Mouse (Mus musculus): ENCODE measurements at regions not wholly inside any gene's neighbourhood (a gene's known extent, or its start where the extent isn't known, plus 50 kb on each side); places are given as distances from the start of the nearest gene placed in this dataset.

DNA sequence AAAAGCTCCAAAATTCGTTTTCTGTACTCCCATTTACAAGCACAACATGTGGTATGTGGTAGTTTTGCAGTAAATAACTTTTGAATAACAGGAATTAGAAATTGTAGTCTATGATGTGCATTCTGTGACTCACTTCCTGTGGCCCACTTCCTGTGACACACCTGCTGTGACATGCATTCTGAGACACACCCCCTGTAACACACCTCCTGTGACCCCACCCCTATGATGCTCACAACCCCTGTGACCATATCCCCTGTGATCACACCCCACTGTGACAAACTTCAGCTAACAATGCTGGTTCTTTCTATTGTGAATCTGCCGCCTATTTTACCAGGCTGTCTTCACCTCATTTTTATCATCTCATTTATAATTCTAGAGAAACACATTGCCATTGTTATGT is 536.9 kb upstream of the Zfp462 start:
- no peak for DNase-seq (ENCODE audit: low spot score in 2 of 2)

DNA sequence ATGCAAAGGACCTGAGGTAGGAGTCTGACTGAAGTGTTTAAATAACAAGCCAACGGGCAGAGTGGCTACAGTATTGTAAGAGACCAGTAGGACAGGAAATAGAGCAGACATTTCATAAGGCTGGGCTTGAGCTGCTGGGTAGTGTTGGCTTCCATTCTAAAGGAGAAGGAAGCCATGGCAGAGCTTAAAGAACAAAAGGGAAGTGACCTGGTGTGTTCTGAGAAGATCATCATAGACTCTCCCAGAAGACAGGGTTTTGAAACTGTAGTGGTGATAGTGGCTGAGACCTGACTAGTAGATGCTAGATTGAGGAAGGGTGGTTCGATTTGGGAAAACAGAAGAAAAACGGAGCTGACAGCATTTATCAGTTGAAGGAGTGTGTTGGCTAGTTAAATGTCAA is 514.1 kb upstream of the Zfp462 start:
- no peak for DNase-seq (ENCODE audit: low spot score in 2 of 2)

DNA sequence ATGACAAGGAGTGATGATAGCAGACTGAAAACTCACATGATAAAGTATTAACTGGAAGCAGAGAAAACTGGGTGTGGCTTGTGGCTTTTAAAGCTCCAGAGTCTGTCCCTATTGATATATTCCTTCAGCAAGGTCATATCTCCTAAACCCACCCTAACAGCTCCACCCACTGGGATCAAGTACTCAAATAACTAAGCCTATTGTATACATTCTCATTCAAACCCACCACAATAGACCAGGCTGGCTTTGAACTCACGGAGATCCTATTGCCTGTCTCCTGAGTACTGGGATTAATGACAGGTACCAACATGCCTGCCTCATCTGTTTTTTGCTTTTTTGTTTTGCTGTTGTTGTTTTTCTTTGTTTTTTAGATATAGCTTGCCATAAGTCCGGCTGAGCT is 484.3 kb upstream of the Zfp462 start:
- DNase-seq (ENCODE audit: low spot score in 2 of 2), result no peak

DNA sequence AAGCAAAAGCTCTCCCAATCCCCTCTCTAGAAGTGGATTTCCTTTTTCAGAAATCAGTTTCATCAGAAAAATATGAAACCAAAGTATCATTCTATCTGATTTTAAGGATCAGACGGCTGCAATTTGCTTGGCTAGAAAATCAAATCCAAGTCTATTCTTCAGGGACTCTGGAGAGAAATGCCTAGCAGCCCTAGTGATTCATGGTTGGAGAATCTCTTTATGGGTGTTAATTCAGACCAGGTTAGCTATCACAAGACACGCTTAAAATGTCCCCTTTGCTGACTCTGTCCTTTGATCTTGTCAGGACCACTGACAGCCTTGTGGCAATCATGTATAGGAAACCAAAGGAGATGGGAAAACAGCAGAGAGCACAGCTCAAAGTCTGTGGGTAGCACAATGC is 475.7 kb upstream of the Zfp462 start:
- DNase-seq (ENCODE audit: low spot score in 2 of 2), result no peak

DNA sequence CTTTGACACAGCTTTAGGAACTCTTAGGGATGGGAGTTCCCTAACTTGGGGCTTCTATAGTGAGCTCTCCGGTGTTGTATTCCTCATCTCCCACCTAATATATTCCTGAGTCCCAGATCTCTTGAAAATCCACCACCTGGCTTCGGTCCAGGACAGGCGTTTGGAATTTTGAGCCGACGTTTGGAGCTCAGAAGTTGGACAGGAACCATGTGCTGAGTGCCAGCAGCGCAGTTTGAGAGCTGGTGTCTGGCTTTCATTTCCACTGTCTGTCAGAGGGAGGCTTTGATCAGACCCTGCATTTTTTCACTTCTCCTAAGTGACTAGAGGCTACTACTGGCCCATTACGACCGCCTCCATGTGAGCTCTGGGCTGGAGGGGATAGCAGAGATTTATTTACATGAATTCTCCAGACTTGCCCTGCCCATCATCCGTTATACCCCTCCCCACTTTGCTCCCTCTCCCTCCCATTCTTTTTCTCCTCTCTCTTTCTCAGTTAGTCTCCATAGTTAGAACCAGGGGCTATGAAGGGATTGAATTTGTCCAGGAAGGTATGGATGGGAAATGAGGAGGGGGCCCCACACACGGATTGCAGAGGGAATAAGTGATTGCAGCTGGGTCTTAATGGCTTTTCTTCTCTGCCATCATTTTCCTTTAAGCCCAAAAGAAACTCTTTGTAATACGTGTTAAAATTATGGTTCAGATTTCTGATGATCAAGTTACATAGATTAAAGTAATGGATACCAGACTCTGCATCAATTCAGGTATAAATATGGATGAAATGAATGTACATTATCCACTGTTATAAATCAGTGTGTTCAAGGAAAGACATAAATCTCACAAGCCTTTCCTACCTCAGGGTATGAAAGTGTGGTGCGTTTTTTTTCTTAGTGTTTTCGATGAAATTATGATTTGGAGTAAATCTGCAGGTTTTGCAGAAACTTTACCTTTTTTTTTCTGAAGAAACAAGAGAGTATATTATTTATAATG is 474.5 kb upstream of the Zfp462 start:
- DNase-seq (ENCODE audit: low spot score in 2 of 2), result no peak

DNA sequence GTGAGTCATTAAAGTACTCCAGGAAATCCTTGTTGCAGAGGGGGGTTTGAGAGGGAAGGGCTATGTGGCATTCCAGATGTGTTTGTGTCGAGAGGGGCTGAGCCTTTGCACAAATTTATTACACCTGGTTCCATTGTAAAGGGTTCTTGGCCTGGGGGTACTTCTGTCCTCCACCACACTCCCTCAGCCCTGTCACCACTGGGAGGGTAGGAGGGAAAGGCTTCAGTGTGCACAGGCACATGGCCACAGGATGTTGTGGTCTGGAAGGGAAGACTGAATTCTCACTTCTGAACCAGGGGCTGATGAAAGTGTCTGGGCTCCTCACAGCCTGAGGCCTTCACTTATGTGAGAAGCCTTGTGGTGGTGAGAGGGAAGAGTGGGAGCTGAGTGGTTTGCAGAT is 473.8 kb upstream of the Zfp462 start:
- DNase-seq (ENCODE audit: low spot score in 2 of 2), result no peak

DNA sequence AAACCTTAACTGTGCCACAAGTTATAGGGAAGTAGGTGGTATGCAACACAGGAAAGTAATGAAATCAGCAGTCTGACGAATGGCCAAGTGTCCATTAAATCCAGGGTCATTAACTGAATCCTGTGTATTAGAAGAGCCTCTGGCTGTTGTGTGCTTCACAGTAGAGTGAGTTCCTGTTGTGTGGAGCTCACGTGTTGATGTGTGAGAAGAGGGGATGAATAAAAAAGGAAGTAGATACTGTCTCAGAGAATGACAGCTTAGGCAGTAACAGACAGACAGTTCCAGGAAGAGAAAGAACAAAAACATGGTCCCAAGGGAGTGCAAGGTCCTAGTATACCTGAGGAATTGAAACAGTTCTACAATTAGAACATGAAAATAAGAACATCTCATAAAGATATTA is 463.1 kb upstream of the Zfp462 start:
- DNase-seq (ENCODE audit: low spot score in 2 of 2), result no peak

DNA sequence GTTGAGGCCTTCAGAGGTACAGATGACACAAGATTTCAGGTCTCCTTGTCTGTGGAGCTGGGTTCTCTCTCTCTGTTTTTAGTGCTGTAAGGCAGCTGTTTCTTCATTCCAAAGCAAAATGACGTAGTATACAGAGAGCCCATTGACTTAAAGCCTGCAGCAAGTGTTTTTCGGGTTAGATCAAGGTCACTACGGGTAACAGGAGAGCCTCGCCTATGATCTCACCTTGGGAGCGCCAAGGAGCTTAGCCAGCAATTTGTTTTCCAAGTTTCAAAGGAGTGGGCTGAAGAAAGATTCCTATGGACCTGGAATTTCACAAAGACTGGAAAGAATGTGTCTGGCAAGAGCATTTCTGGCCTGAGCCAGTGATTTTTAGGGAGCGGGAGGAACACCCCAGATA is 451.8 kb upstream of the Zfp462 start:
- peak in 1 of 2 experiments; percentile 8 for DNase-seq (ENCODE audit: low spot score in 2 of 2)

DNA sequence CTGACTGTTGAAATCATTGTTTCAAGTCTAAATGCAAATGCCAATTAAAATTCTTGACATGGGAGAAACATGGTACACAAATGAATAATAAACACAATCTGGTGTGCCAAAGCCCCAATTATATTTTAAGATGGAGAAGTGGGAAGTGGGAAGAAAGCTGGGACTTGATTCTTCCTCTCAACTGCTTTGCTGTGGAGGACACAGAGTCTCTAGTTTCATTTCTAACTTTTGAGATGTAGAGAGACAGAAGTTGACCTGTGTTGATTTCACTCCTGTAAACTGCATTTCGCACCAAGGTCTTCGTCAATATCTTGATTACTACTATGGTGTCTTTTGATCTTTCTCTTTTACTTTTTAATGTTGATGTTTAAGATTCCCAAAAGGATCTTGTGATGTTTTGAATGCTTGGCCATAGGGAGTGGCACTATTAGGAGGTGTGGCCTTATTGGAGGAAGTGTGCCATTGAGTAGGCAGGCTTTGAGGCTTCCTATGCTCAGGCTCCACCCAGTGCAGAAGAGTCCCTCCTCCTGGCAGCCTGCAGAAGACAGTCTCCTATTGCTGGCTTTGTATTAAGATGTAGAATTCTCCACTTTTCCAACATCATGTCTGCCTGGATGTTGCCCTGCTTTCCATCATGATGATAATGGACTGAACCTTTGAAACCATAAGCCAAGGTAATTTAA is 447.4 kb upstream of the Zfp462 start:
- no peak for DNase-seq (ENCODE audit: low spot score in 2 of 2)

DNA sequence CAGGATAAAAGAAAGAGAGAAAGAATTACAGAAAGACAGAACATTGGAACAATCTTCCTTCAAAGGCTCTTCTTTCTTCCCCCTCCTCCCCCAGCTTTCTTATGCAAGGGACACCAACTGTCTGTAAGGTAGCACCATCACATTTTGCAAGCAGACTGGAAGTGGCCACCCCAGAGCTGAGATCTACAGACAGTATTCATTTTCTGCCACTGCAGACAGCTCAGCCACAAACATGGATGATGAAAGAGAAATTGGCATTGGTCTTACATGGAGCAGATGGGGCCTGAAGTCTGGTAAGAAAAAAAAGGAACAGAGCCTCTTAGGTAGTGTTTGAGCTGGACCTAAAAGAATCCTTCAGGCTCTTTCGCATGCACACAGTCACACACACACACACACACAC is 428.9 kb upstream of the Zfp462 start:
- no peak for DNase-seq (ENCODE audit: low spot score in 2 of 2)

DNA sequence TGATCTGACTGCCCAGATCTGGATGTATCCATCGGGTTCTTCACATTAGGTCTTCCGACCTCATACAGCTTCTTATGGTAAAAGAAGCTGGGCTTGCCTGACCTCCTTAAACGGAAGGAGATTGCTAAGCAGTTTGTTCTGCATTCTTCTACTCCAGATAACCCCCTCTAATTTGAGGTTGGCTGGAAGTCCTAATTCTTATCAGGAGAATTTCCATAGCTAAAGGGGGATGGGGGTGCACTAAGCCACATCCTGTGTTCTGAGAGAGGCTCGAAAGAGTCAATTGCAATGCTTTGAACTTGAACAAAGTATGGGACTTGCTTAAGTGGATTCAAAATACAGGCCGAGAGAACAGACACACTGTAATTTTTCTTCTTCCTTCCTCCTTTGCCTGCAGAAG is 421.6 kb upstream of the Zfp462 start:
- no peak for DNase-seq (ENCODE audit: low spot score in 2 of 2)

DNA sequence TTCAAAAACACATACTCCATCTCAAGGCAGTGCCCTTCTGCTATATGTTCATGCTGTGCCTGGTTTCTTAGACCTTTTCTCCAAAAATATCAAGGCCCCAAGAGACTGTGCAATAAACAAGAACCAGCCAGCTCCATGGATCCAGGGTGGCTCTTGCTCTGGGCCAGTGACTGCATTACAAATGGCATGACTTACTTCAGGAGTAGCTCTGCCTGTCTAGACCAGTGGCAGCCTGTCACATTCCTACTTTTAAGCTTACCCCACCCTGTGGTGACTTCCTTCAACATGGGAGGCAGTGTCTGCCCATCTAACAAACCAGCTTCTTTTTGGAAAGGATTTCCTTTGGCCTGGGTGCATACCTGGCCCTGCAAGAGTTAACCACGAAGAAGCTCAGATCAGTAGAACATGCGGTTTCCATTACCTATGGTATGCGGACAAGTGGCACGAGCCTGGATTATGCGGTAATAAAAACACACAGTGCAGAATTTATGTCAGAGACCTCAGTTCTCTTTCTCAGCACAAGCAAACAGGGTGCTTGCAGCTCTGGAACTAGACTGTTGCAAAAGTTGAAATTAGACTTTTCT is 418.8 kb upstream of the Zfp462 start:
- no peak for DNase-seq (ENCODE audit: low spot score in 2 of 2)

DNA sequence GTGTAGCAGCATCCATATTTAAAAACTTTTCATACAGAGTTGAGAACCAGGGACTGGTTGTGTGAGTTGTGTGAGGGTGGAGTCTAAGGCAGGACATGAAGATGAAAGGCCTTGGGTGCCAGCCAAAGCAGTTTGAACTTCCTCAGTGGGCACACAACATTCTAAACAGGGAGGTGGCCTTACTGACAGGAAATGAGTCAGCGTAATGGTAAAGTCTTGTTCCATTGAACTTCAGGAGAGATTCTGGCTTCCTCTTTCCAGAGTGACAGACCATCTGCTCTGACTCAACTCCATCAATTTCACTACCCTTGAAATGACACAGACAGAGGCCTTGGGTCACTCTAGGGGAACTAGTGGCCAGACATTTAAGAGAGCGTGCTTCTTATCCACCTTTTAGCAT is 417.2 kb upstream of the Zfp462 start:
- DNase-seq (ENCODE audit: low spot score in 2 of 2), result peak in 1 of 2 experiments; percentile 18

DNA sequence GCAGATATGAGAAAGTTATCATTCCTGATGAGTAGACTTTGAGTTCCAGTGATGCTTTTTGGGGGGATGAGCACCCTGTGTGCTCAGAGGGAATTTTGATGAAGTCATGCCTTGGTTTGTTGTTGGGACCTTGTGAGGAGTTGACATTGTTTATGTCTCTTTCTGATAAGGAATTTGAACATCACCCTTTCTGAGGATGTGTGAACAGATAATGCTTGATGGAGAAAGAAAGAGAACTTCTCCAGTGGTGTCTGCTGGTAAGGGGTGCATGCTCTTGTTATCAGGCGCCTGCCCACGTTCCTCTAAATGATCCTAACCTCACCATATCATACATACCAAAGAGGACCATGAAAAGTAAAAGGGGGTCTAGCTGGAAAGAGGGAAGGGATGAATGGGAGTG is 413.1 kb upstream of the Zfp462 start:
- no peak for DNase-seq (ENCODE audit: low spot score in 2 of 2)

DNA sequence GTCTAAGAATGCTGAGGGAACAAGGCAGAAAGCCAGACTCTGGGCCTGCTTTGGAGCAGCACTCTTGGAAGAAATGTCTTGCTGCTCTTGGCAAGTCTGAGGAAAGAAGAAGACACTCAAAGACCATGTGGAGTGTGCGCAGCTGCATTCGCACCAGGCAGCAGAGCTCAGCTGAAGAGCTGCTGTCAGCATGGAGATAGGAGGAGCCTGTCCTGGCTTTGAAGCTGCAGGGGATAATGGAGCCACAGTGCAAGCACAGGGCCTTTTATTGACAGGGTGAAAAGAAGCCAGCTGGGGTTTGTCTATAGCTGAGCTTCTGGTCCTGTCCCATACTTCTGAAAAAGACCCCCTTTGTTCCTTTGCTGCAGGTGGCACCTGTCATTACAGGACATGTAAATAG is 411.0 kb upstream of the Zfp462 start:
- DNase-seq (ENCODE audit: low spot score in 2 of 2), result no peak

DNA sequence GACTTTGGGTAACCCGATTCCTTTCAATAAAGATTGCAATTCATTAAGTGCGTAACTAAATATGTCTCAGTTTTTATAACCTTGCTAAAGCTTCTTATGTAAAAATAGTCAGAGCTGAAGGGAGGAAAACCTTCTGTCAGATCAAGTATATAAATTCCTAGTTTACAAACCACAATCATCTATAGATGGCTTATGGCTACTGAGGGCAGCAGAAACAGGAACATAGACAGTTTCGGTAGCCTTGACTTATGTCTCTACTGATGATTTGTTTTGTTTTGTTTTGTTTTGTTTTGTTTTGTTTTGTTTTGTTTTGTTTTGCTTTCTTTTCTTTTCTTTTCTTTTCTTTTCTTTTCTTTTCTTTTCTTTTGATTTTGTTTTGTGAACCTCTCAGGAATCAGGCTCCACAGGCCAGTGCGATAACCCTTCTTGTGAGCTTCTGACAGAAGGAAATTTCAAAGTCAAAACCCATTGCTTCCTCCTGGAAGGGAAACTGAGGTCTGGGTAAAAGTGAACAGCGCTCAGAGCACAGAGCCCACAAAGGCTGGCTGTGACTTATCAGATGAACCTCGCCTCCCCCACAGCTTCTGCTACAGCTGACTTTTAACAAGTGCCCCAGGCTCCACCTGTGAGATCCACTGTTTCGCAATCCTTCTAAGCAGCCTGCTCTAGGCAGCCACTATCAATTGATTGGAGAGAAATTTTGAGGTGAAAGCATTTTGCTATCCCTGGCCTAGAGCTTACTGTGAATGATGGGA is 391.8 kb upstream of the Zfp462 start:
- no peak for DNase-seq (ENCODE audit: low spot score in 2 of 2)

DNA sequence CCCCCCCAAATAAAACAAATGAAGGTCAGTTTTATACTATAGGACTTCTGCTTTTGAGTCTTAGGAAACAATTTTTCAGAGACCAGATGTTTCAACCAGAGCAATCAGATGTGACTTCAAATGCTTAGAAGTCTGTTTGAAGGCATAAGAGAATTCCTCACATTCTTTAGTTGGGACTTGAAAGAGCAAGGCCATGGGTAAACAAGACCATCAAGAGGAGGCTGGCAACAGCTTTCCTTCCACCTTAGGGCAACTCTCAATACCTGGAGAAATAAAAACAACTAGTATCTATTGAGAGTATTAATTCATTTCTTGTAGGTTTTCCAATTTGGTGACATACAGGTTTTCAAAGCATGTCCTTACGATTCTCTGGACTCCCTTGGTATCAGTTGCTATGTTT is 381.8 kb upstream of the Zfp462 start:
- DNase-seq (ENCODE audit: low spot score in 2 of 2), result no peak

DNA sequence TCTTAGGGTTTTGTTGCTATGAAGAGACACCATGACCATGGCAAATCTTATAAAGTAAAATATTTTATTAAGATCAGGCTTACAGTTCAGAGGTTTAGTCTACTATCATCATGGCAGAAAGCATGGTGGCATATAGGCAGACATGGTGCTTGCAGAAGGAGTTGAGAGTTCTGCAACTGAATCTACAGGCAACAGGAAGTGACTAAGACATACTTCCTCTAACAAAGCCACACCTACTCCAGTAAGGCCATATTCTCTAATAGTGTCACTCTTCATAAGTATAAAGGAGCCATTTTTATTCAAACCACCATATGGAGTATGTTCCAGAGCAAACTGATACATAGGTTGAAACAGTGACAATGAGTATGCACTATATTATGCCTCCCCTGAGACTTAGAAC is 371.7 kb upstream of the Zfp462 start:
- no peak for DNase-seq (ENCODE audit: low spot score in 2 of 2)

DNA sequence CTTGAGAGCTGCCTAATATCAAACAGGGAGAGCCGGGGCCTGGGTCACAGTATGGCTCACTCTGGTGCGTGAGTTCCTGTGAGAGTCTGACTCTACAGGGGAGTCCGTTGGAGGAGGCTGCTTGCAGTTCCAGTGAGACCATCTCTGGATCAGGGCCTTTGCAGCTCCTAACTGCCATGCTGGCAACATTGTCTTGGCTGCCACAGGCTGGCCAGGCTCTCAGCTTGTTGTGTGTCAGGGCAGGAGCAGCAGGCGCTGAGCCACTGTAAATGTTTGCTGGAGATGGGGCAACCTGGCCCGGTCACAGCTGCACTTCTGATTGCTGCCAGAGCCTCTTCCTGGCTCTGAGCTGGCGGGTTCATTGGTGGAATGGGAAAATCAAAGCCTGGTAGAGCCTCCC is 357.7 kb upstream of the Zfp462 start:
- DNase-seq (ENCODE audit: low spot score in 2 of 2), result peak in 1 of 2 experiments; percentile 17

DNA sequence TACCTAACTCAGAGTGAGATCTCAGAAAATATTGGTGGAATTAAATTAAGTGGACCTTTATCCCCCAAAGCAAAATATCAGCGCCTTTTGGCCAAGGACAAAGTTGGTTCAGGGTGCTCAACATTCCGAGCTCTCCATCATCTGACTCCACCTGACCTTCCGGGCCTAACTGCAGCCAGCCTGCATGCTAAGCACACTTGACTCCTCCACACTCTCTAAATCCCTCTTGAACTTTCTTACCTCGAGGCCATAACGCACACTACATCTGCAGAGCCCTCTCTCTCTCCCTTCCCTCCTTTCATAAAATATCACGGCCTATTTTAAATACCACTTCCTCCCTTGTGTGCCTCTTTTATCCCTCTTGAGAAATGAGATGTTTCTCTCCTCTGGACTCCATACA is 356.1 kb upstream of the Zfp462 start:
- no peak for DNase-seq (ENCODE audit: low spot score in 2 of 2)

DNA sequence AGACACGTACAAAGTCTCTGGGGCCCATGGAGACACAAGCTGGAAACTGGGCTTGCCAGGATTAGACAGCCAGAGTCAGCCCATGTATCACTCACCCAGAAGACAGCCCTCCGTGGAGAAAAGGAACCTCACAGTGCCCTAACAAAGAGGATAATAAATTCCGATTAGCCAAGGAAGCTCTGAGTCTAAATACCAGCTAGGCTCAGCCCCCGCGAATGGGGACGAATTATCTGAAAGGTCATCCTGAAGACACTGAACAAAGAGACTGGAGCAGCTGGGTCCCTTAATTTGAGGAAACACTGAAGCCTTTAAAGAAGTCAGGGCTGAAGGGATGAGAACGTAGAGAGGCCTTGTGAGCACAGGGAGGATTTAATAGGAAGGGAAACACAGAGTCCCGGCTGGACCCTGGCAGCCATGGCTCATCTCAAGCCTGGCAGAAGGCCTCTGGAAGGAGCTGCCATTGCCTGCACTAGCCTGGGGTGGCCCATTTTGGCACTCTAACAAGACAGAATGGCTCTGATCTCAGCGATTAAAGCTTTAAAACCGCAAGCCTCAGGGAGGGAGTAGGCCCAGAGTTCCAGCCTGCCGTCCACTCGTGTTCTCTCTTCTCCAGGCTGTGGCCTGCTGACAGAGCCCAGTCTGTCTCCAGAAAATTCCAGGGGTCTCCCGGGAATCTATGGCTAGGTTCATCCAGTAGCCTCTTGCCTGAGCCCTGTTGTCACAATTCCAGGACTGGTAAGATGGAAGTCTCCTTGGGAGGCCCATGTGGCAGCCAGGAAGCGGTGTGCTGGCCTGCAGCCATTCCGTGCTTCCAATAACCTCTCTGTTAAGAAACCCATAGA is 343.0 kb upstream of the Zfp462 start:
- DNase-seq (ENCODE audit: low spot score in 2 of 2), result no peak

All from urinary bladder, postnatal 36 days (tissue).